Mouse (Mus musculus) neural tube, embryonic 11.5 days (tissue): ENCODE results near the gene Oas1d. TPM values are rescaled to one million over a fixed set of nuclear protein-coding genes. Genes with fewer than 3 reads are reported as not detected.

Source experiments
- ATAC-seq: fragments of 200-750 bp; cut with Nextera tagmentation; 2 replicates; pipeline ENCODE4 v1.8.0; 2017; ENCODE audit warnings: moderate number of reproducible peaks, mild to moderate bottlenecking, moderate TSS enrichment, moderate library complexity; ENCODE audit not compliant: insufficient read depth, low FRiP score, low TSS enrichment
- DNase-seq: peaks from one replicate; pipeline ENCODE4 v3.0.0-alpha.2; 2015; ENCODE audit warnings: low spot score
- H3K27ac ChIP-seq: fragments of 300-500 bp; sonication (generic); 2 replicates; pipeline ENCODE4 v1.5.1; 2014; ENCODE audit warnings: low read depth, mild to moderate bottlenecking, low read length
- H3K27me3 ChIP-seq: fragments of 300-500 bp; sonication (generic); 2 replicates; pipeline ENCODE4 v1.6.1; 2014; ENCODE audit warnings: mild to moderate bottlenecking, low read length, mixed read lengths; ENCODE audit not compliant: control insufficient read depth, insufficient read depth
- H3K36me3 ChIP-seq: fragments of 300-500 bp; sonication (generic); 2 replicates; pipeline ENCODE4 v1.6.1; 2014; ENCODE audit warnings: mild to moderate bottlenecking, low read length, moderate library complexity, mixed read lengths; ENCODE audit not compliant: control insufficient read depth, insufficient read depth
- H3K4me1 ChIP-seq: fragments of 300-500 bp; sonication (generic); 2 replicates; pipeline ENCODE4 v1.6.1; 2014; ENCODE audit warnings: low read length, mixed read lengths; ENCODE audit not compliant: control insufficient read depth, insufficient read depth
- H3K4me2 ChIP-seq: fragments of 300-500 bp; sonication (generic); 2 replicates; pipeline ENCODE4 v1.6.1; 2014; ENCODE audit warnings: low read depth, mild to moderate bottlenecking, moderate library complexity
- H3K4me3 ChIP-seq: fragments of 300-500 bp; sonication (generic); 2 replicates; pipeline ENCODE4 v1.5.1; 2014; ENCODE audit warnings: low read depth, low read length
- H3K9ac ChIP-seq: fragments of 300-500 bp; sonication (generic); 2 replicates; pipeline ENCODE4 v1.6.1; 2014; ENCODE audit warnings: mild to moderate bottlenecking, low read length
- H3K9me3 ChIP-seq: fragments of 300-500 bp; sonication (generic); 2 replicates; pipeline ENCODE4 v1.6.1; 2016; ENCODE audit warnings: low read length; ENCODE audit not compliant: control insufficient read depth
- WGBS: fragments of 180-500 bp; shearing (Covaris S2); extraction: QIAGEN DNeasy Blood & Tissue Kit; methylation state at CpG from one replicate; pipeline ENCODE4 v1.1.7; 2014; 5-methylcytosine and 5-hydroxymethylcytosine counted together
- polyA plus RNA-seq: library from polyadenylated mRNA; unstranded; fragments of >200 nt; fragmentation: Nextera tagmentation; extraction: Ambion mirVana; gene quantifications from 2 replicates; pipeline ENCODE4 v1.2.1, GENCODE M21; 2014

Oas1d gene
- polyA plus RNA-seq, 1 experiment from 2014 or later, result not detected

DNA sequence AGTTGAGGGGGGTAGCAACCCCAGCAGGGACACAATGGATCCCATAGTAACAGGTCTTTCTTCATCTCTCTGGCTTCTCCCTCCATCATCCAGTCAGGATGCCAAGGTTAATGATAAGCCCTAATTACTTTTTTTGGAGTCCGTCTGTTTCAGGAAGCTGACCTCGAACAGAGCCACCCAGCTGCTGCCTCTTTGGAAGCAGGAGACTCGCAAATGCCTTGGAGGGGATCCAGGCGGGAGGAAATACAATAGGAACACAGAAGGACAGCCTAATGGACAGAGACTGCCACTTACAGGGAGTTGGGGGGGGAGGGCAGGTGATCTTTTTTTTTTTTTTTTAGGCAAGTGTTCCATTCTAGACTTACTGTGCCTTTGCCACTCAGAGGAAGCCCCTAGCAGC lies 55.4 kb downstream of the Oas1d start:
- Histone ChIP-seq H3K9ac (no peak overlapping the region), H3K4me1 (no peaks in the 10 kb centered on the region), H3K9me3 (no peaks in the 10 kb centered on the region), H3K27me3 (no peaks in the 10 kb centered on the region), H3K4me3 (no peak overlapping the region), H3K27ac (no peak overlapping the region), H3K4me2 (no peak overlapping the region), H3K36me3 (no peaks in the 10 kb centered on the region)
- WGBS, result 33% methylated on average over 4 of the region's 4 CpGs
- DNase-seq (no peak), ATAC-seq (no peak)

Other genes with a start within 250 kb of the Oas1d start
- 7.0 and 7.4 TPM in 2 replicates for gene Dtx1, start 202.6 kb upstream of the Oas1d start, polyA plus RNA-seq
- not detected in 2 replicates for gene Oas2, start 164.7 kb upstream of the Oas1d start, polyA plus RNA-seq
- gene Oas3, start 136.9 kb upstream of the Oas1d start, polyA plus RNA-seq, result 0.08 TPM in 1 of 2 replicates, not detected in the other
- 0.18 TPM in 1 of 2 replicates, not detected in the other for gene Oas1e, start 119.0 kb upstream of the Oas1d start, polyA plus RNA-seq
- gene Oas1c, start 102.0 kb upstream of the Oas1d start, polyA plus RNA-seq, result 0.21 and 0.23 TPM in 2 replicates
- gene Oas1f, start 67.2 kb upstream of the Oas1d start, polyA plus RNA-seq, result not detected in 2 replicates
- gene Oas1h, start 53.1 kb upstream of the Oas1d start, polyA plus RNA-seq, result not detected in 2 replicates
- gene Oas1g, start 26.9 kb upstream of the Oas1d start, polyA plus RNA-seq, result not detected in 2 replicates
- 0.70 TPM in 2 replicates for gene Oas1a, start 7.0 kb upstream of the Oas1d start, polyA plus RNA-seq
- gene Rph3a, start 95.6 kb downstream of the Oas1d start, polyA plus RNA-seq, result 0.99 and 1.5 TPM in 2 replicates